Mouse (Mus musculus): ENCODE results near the gene Sectm1b.
"Not testable (repeated sequence)": the region's sequence is repeated elsewhere in the genome, so short reads cannot be mapped to it uniquely, and the experiment has no call there.

Sectm1b gene

DNA sequence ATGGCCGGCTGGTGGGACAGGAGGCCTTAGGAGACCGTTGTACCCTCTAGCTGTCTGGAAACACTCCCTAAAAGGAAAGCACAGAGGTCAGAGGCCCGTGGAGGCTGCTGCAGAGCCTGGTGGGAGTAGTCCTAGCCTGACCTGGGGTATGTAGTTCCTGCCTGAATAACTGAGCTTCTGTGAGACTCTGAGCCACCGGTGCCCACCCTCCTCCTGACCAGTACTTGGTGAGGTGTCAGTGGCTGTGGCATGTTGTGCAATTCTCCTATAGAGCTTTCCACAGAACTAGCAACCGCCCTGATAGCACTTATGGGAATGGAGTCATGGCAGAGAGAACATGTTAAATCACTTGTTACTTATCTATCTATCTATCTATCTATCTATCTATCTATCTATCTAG lies 12.3 kb upstream of the Sectm1b start:
- no peak for DNase-seq (ENCODE audit: extremely low read depth, low read depth)

DNA sequence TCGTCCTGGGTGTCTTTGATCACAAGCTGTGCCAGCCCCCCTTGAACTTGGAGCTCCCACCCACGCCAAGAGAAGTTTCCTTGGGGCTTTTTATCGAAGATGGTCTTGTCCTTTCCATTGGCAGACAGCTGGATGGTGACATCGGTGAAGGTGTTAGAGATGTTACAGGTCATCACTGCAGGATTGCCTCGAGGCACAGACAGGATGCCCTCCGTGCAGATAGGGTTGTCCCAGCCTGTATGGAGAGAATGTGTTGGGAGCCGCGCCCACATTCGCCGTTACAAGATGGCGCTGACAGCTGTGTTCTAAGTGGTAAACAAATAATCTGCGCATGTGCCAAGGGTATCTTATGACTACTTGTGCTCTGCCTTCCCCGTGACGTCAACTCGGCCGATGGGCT lies 6.3 kb upstream of the Sectm1b start:
- peak; percentile 32 for DNase-seq (ENCODE audit: extremely low read depth, low read depth)

DNA sequence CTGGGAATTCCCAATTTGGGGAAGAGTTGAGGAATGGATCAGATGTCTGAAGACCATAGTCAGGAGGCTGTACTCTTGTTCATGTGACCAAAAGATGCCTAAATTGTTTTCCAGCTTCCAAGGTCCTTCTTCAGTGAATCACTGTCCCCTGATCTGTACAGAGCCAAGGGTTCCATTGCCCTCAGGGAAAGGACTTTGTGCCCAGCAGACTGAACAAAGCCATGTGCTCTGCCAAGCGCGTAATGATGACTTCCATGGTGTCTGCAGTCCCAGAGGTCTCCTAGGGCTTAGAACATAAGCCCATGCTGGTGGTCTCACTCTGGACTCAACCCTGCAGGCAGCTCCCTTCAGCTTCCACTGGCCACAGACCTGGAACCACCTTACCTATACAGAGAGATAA lies 4.5 kb upstream of the Sectm1b start:
- no peak for DNase-seq (ENCODE audit: extremely low read depth, low read depth)

- no peak for DNase-seq (ENCODE audit: extremely low read depth, low read depth)
Observed at GRCm38 (mm10) chr11:121064197-121064596, 828 bp upstream of the Sectm1b start.

GRCm38 (mm10) chr11:121061615-121062014 lies 1.8 kb downstream of the Sectm1b start:
- DNase-seq (ENCODE audit: extremely low read depth, low read depth), result no peak

- DNase-seq (ENCODE audit: extremely low read depth, low read depth), result not testable (repeated sequence)
Observed at GRCm38 (mm10) chr11:121060401-121061067, 2.8 kb downstream of the Sectm1b start.

- no peak for DNase-seq (ENCODE audit: extremely low read depth, low read depth)
Observed at GRCm38 (mm10) chr11:121059471-121059870, 3.9 kb downstream of the Sectm1b start.

DNA sequence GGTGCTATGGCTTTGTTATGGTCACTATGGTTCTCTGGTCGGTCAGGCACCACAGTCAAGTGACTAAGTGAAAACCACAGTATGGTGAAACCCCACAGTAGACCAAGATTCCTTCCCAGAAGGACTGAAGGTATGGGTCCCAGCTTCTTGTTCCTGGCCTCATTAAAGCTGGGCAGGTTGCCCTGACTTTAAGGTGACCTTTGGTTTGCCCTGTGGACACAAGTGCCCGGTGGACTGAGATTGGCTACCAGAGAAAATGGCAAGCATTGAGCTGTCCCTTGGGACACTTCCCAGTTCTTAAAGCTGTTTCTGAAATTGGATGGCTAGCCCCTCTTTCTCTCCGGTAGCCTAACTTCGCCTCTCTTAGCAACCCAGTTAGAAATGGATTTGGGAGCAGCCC lies 4.4 kb downstream of the Sectm1b start:
- DNase-seq (ENCODE audit: extremely low read depth, low read depth), result no peak

GRCm38 (mm10) chr11:121058122-121058521 lies 5.2 kb downstream of the Sectm1b start:
- no peak for DNase-seq (ENCODE audit: extremely low read depth, low read depth)

- DNase-seq (ENCODE audit: extremely low read depth, low read depth), result no peak
Observed at GRCm38 (mm10) chr11:121056536-121057236, 6.7 kb downstream of the Sectm1b start.

DNA sequence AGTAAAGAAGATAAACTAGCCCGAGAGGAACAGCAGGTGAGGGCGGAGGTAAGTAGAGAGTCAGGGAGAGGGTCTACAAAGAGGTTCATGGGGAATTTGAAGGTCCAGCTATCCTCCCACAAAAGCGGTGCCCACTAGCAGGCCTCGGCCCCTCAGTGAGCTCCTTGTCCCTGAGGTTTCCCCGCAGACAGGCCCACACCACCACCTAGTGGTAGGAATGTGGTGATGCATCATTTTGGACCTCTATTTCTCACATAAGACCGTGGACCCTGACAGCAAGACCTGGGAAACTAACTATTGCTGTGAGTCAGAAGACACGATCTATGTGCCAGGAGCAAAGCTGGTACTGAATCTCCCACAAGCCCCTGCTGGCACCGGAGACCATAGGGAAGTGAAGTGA lies 9.8 kb downstream of the Sectm1b start:
- DNase-seq (ENCODE audit: extremely low read depth, low read depth), result peak; percentile 59

DNA sequence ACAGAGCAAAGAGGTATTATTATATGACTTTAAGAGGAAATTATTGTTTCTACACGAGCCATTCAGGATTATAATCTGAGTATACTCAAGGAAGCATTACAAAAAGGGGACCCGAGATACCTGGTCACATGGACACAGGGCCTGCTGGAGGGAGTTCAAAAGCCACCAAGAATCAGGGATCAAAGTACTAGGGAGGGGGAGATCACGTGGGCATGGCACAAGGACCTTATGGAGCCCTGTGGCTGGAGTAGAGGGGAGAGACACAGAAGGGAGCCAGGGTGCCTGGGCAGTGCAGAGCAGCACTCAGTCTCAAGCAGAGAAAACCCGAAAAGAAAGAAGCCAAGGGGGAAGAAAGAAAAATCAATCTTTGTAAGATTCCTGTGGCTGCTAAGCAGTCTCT lies 11.0 kb downstream of the Sectm1b start:
- DNase-seq (ENCODE audit: extremely low read depth, low read depth), result no peak

DNA sequence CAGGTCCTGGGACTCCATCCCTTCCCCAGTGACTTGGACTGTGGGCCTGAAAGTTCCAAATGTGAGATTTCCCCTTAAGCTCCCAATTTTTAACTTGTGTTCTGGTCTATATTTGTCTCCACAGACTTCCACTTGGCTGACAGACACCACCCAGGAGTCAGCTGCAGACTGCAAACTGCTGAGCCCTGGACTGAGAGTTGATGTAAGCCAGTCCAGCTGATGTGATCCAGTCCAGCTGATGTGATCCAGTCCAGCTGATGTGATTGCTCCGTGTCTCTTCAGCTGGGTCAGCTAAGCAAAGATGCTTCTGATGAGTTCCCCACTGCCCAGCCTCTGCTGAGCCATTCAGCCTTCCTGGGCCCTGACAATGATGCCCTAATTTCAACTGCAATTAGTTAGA lies 11.6 kb downstream of the Sectm1b start:
- DNase-seq (ENCODE audit: extremely low read depth, low read depth), result no peak

- no peak for DNase-seq (ENCODE audit: extremely low read depth, low read depth)
Observed at GRCm38 (mm10) chr11:121049840-121050239, 13.5 kb downstream of the Sectm1b start.

- DNase-seq (ENCODE audit: extremely low read depth, low read depth), result no peak
Observed at GRCm38 (mm10) chr11:121047826-121048399, 15.5 kb downstream of the Sectm1b start.

DNA sequence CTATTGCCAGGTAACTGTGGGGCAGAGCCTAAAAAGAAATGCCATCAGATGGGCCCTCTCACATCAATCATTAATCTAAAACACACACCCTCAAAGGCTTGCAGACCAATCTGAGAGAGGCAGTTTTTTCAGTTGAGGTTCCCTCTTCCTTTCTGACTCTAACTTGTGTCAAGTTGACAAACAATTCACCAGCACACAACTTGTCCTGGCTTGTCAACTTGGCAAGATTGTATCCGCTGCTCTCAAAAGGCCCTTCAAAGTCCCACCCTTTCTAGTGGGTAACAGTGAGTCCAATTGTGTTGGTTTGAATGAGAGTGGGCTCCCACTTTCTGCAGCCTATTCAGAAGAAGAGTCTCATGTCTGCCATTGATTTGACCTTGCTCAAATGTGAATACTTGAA lies 18.1 kb downstream of the Sectm1b start:
- no peak for DNase-seq (ENCODE audit: extremely low read depth, low read depth)

DNA sequence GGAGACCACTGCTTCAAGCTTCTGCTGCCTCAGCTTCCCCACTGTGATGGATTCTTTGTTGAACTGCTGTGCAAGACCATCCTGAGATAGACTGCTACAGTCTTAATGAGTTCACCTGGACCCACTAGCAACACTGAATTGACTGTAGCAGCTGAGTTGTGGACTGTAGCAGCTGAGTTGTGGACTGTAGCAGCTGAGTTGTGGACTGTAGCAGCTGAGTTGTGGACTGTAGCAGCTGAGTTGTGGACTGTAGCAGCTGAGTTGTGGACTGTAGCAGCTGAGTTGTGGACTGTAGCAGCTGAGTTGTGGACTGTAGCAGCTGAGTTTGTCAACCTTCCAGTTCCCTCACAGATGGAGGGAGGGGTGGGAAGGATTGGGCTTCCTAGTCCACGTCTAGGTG lies 20.3 kb downstream of the Sectm1b start:
- DNase-seq (ENCODE audit: extremely low read depth, low read depth), result not testable (repeated sequence)

DNA sequence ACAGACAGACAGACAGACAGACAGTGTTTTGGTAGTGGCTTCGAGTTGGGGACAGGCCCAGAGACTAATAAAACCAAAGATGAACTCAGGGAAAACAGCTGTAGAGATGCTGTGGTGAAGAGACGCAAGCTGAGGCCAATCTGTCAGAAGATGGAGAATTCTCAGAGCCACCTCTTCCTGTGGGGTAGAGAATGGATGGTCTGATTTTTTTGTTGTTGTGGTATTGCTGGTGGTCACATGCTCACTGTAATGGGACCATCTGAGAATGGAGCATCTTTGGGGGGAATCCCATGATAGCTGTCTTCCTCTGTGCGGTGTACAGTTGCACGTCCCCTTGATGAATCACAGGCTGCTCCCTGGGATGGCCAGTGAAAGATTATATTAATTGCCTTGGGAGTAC lies 20.9 kb downstream of the Sectm1b start:
- DNase-seq (ENCODE audit: extremely low read depth, low read depth), result no peak

DNA sequence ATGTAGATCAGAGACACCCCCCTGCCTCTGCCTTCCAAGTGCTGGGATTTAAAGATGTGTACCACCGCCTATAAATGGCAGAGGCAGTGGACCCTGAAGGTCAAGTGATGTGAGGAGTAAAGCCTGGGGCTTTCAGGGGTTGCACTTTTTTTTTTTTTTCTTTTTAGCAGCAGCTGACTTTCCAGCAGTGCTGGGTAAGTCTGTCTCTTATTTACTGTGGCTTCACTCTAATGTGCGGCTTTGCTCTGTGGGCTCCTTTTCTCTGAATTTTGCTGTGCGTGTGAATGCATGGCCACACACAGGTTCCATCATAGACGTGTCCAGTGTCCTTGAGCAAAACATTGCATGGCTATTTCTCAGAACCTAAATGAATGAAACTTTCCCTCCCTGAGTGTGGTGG lies 21.7 kb downstream of the Sectm1b start:
- no peak for DNase-seq (ENCODE audit: extremely low read depth, low read depth)

DNA sequence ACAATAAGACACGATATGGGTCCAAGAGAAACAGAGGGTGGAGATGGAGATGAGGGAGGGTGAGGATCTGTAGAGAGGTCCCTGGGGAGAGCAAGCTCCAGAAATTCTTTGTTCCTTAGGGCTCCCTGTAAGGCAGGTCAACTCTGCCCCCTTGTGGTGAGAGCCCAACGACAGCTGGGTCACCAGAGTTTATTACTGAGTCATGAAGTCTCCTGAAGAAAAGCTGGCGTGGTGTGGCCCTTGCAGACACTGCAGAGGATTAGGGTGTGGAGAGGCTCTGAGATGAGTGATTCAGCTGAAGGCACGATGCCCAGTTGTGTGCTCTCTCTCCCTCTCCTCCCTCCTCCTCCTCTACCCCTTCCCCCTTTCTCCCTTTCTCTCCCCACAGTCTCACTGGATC lies 22.2 kb downstream of the Sectm1b start:
- DNase-seq (ENCODE audit: extremely low read depth, low read depth), result peak; percentile 59

DNA sequence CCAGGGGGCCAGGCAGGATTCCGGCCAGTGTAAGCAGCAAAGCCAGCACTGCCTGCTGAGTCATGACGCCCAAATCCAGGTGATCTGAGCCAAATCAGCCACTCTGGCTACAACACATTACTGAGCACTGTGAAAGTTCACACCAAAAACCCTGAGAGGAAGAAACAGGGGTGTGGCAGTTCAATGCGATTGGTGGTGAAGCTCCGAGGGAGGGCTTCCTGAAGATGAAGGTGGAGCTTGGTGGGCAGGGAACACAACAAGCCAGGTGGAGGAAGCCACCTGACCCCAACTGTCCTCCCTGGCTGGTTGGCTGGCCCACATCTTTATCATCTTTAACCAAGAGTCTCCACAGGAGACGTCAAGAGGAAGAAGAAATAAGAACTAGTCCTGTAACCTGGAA lies 24.1 kb downstream of the Sectm1b start, which contains the start of gene Cd7:
Gene Cd7 (minus strand): TSS at position 117 of the 400 bp plus-strand sequence.
- no peak for DNase-seq (ENCODE audit: extremely low read depth, low read depth)

DNA sequence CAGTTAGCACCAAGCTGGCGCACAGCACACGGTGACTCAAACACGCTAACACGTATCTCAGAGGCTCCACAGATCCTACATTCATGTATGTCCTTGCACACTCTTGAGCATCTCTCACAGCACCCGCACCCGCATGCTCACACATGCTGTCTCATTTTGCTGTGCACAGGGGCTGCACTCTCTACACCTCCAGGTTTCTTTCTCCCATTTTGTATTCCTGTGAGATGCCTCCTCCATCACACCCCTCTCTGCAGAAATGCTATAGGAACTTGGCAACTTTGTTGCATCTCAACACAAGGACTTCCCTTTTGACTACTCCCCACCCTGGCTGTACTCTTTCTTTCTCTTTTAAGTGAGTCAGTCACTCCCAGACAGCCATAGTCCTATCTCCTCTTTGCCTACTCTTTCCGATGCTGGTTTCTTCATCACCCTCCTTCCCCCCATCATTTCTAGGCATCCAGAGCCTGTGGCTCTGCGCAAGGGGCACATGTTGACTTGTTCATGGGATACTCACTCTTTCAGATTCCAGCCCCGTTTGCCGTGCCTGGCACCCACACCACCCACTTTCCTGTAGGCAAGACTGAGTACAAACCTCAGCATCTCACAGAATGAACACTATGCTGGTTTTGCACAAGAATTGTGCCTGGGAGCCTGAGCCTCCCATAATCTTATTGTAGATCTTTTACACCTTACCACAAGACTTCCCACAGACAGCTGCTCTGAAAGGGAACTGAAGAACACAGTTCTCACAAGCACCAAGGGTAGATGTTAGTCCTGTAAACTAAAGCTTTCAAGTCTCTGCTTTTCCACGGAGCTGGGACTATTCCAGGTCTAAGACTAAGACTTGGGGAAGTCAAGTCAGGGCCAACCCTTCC lies 24.8 kb downstream of the Sectm1b start:
- DNase-seq (ENCODE audit: extremely low read depth, low read depth), result no peak
